Comparison of ENCODE assay signal across 8 mouse cellular contexts in the genomic region with DNA sequence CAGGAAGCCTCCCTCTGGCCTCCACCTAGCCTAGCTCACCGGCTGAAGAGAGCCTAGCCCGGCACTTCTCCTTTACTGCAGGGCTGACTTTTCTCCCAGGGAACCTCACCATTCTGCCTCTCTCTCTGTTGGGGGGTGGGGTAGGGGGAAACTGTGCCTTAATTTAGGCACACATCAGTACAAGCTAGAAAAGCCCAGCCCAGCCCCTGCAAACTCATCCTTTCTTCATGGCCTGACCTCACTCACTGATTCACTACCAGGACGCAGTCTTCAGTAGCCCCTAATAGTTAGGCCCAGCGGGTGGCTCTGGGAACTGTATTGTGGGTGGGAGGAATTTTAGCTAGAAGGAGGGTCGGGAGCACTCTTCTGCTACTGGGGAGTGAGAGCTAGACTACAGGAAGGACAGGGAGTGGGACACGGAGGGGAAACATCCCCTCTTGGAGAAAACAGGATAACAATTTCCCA. TPM values are rescaled to one million over a fixed set of nuclear protein-coding genes. Genes with fewer than 3 reads are reported as not detected.
DNase-seq lines count a peak whose midpoint lies in the region; ATAC-seq and TF ChIP-seq lines count a peak whose summit lies in the region.

No protein-coding gene starts in this region.

- no peak for ATAC-seq in kidney, embryonic 16.5 days (ENCODE audit: low FRiP score, low TSS enrichment)
- no peak for ATAC-seq in embryonic facial prominence, embryonic 13.5 days (ENCODE audit: insufficient number of reproducible peaks, insufficient read depth, low FRiP score, low TSS enrichment, low read depth)
- no peak for ATAC-seq in intestine, postnatal 0 days
- no peak for ATAC-seq in neural tube, embryonic 13.5 days (ENCODE audit: low read depth)

- H3K27ac ChIP-seq in kidney, embryonic 16.5 days (ENCODE audit: low read length) = peak overlapping the region; percentile 70
- H3K27ac ChIP-seq in embryonic facial prominence, embryonic 13.5 days = peak overlapping the region; percentile 64
- peak overlapping the region; percentile 46; the same call in 1 of the 2 replicates for H3K27ac ChIP-seq in intestine, postnatal 0 days (ENCODE audit: low read depth, low read length)
- H3K27ac ChIP-seq in neural tube, embryonic 13.5 days (replicated peaks) = peak overlapping the region; percentile 89

- H3K36me3 ChIP-seq in kidney, embryonic 16.5 days (ENCODE audit: insufficient read depth, low read length) = no peaks in the 10 kb centered on the region
- peaks cover 6% of the 10 kb centered on the region; the same call in 1 of the 2 replicates for H3K36me3 ChIP-seq in embryonic facial prominence, embryonic 13.5 days
- H3K36me3 ChIP-seq in intestine, postnatal 0 days (ENCODE audit: control insufficient read depth, insufficient read depth) = no peaks in the 10 kb centered on the region
- H3K36me3 ChIP-seq in neural tube, embryonic 13.5 days = no peaks in the 10 kb centered on the region

- peak overlapping the region; percentile 38 for H3K4me2 ChIP-seq in kidney, embryonic 16.5 days (replicated peaks; ENCODE audit: low read depth, low read length)
- peak overlapping the region; percentile 45 for H3K4me2 ChIP-seq in embryonic facial prominence, embryonic 13.5 days
- peak overlapping the region; percentile 40 for H3K4me2 ChIP-seq in intestine, postnatal 0 days (replicated peaks; ENCODE audit: low read depth)
- peak overlapping the region; percentile 40 for H3K4me2 ChIP-seq in neural tube, embryonic 13.5 days

- no peaks in the 10 kb centered on the region for H3K9me3 ChIP-seq in kidney, embryonic 16.5 days (ENCODE audit: low read length)
- H3K9me3 ChIP-seq in embryonic facial prominence, embryonic 13.5 days = no peaks in the 10 kb centered on the region
- H3K9me3 ChIP-seq in intestine, postnatal 0 days (ENCODE audit: control insufficient read depth) = no peaks in the 10 kb centered on the region
- H3K9me3 ChIP-seq in neural tube, embryonic 13.5 days = no peaks in the 10 kb centered on the region

- 25% methylated on average over 6 of the region's 6 CpGs for WGBS in kidney, embryonic 16.5 days
- 20% methylated on average over 6 of the region's 6 CpGs for WGBS in embryonic facial prominence, embryonic 13.5 days
- WGBS in intestine, postnatal 0 days = 32% methylated on average over 6 of the region's 6 CpGs
- 9% methylated on average over 6 of the region's 6 CpGs for WGBS in neural tube, embryonic 13.5 days

- DNase-seq in kidney, adult 9 months = no peak
- no peak for DNase-seq in layer of hippocampus, adult 8-10 months (ENCODE audit: low spot score in 2 of 2)
- no peak for DNase-seq in spleen, adult 18-20 months
- no peak for DNase-seq in thymus, postnatal 10 days (ENCODE audit: low spot score in 2 of 2)

- H3K4me3 ChIP-seq in kidney, embryonic 16.5 days (ENCODE audit: low read length) = peak overlapping the region; percentile 2; the same call in 1 of the 2 replicates
- H3K4me3 ChIP-seq in embryonic facial prominence, embryonic 13.5 days = no peak overlapping the region
- H3K4me3 ChIP-seq in intestine, postnatal 0 days (ENCODE audit: low read depth, low read length) = 0 out of 2 replicates have a peak overlapping the region, but pooled peaks have one; percentile 1
- 0 out of 2 replicates have a peak overlapping the region, but pooled peaks have one; percentile 2 for H3K4me3 ChIP-seq in neural tube, embryonic 13.5 days

- H3K4me1 ChIP-seq in kidney, embryonic 16.5 days (ENCODE audit: insufficient read depth, low read length) = peaks cover 70% of the 10 kb centered on the region
- H3K4me1 ChIP-seq in embryonic facial prominence, embryonic 13.5 days = peaks cover 75% of the 10 kb centered on the region
- peaks cover 32% of the 10 kb centered on the region for H3K4me1 ChIP-seq in intestine, postnatal 0 days (replicated peaks; ENCODE audit: control insufficient read depth, insufficient read depth, low read length)
- peaks cover 91% of the 10 kb centered on the region for H3K4me1 ChIP-seq in neural tube, embryonic 13.5 days (replicated peaks)

- TF ChIP-seq CTCF in intestine, postnatal 0 days (IDR thresholded peaks at IDR 0.05; ENCODE audit: low read depth) = no peak

- no peaks in the 10 kb centered on the region for H3K27me3 ChIP-seq in kidney, embryonic 16.5 days (ENCODE audit: insufficient read depth, low read length)
- no peaks in the 10 kb centered on the region for H3K27me3 ChIP-seq in embryonic facial prominence, embryonic 13.5 days
- H3K27me3 ChIP-seq in intestine, postnatal 0 days (replicated peaks; ENCODE audit: control insufficient read depth, insufficient read depth, low read length) = no peaks in the 10 kb centered on the region
- no peaks in the 10 kb centered on the region for H3K27me3 ChIP-seq in neural tube, embryonic 13.5 days

- peak overlapping the region; percentile 53 for H3K9ac ChIP-seq in kidney, embryonic 16.5 days (replicated peaks; ENCODE audit: low read length)
- H3K9ac ChIP-seq in embryonic facial prominence, embryonic 13.5 days = peak overlapping the region; percentile 61
- H3K9ac ChIP-seq in intestine, postnatal 0 days (ENCODE audit: low read depth, low read length) = no peak overlapping the region
- peak overlapping the region; percentile 60 for H3K9ac ChIP-seq in neural tube, embryonic 13.5 days

RNA-seq across cellular contexts. Expression of a gene that starts 7.4 kb away (rescaled TPM):
- polyA plus RNA-seq in kidney, embryonic 16.5 days (2015; fragmentation: Nextera tagmentation; extraction: Ambion mirVana) = 16.9 and 20.2 TPM in 2 replicates
- polyA plus RNA-seq in embryonic facial prominence, embryonic 13.5 days (2015; fragmentation: Nextera tagmentation; extraction: Ambion mirVana) = 18.1 and 18.2 TPM in 2 replicates
- polyA plus RNA-seq in intestine, postnatal 0 days (2015; fragmentation: Nextera tagmentation; extraction: Ambion mirVana) = 15.8 and 16.2 TPM in 2 replicates
- polyA plus RNA-seq in neural tube, embryonic 13.5 days (2015; fragmentation: Nextera tagmentation; extraction: Ambion mirVana) = 15.9 and 19.4 TPM in 2 replicates
- total RNA-seq in layer of hippocampus, adult 8-10 months (2022) = 100 to 1,000 TPM; 189 to 206 (median 196) TPM
